Mouse (Mus musculus) spleen, embryonic (tissue): ENCODE results near the gene Card14.

ENCODE experiments used
- CTCF ChIA-PET: fragments of 350-600 bp; sonication (Branson Sonifier 250); formaldehyde crosslinking; loops from one replicate; lab custom pipeline; 2022; lab: Charles Lee

The Card14 gene

DNA sequence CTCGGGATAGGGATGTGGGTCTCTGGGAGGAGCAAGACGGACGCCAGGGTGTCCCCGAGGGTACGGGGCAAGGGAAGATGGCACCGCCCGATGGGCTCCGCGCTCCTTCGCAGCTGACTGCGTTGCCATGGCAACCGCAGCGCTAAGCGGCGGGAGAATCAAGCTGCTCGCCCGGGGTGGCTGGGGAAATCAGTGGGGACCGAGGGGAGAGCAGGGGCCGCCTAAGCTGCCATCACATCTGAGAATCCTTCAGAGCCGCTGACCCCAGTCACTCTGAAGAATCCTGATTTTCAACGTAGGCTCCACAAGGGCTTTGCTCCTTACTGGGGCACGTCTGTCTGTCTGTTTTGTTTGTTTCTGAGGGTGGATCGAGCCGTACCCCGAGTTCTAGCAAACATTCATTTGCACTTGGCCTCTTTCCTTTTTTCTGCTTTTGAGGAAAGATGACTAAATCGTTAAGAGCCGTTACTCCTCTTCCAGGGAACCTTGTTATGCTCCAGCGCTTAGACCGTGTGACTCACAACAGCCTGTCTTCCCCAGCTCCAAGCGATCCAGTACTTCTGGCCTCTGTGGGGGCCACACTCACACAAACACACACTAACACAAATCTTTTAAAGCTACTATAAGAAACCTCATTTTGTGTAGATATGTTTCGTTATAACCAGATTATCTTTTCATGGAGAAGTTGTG, 7.2 kb upstream of the Card14 start:
- CTCF ChIA-PET: interaction anchor here (0.7 to 1.9 kb wide), 2 partner anchors 32 to 33 kb away, joined by 3 to 6 read pairs; no protein-coding TSS in a partner anchor

DNA sequence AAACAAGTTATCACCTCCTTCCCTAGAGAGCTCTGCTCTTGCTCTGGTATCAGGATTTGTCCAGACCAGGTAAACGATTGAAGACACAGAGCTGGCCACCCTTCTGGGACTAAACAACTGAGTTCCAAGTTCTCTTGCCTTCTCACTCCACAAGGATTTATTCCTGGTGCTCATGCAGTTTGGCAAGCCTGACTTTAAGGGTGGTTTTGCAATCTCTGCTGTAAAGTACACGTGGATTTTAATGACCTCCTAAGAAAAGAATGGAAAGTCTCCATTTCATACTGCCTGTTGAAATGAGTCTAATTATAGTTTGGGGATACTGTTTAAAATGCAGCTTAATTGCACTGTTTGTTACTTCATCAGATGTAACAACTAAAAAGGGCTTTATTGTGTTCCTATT, 6.6 kb upstream of the Card14 start:
- CTCF ChIA-PET: interaction anchor here (0.7 to 1.9 kb wide), 2 partner anchors 32 kb away, joined by 3 to 6 read pairs; no protein-coding TSS in a partner anchor

DNA sequence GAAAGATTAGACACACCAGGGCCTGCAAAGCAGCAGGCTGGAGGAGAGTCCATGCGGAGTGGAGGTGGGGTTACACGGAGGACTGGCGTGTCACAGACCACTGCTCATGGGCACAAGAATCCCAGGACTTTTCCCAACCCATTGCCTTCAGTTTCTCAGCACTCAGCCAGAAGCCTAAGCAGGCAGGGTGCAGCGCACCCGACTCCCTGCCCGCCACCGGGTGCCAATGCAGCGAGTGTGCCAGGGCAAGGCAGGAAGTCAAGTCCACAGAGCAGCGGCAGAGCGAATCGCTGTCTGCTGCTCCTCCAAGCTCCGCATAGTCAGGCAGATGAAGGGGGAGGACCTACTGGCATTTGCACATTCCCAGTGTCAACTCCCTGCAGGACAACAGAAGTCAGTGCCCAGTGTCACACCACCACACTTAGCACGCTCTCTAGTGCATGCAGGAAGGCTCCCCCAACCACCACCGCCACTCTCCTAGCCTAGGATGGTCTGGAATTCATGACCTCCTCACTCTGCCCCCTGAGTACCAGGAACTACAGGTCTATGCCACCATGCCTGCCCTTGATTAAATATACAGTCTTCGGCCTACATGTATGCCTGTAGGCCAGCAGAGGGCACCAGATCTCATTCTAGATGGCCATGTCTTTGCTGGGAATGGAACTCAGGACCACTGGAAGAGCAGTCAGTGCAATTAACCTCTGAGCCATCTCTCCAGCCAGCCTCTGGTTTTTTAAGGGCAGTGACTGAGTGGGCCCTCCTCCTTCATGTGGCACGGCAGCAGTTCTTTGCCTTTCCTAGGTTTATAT, 2.5 kb upstream of the Card14 start:
- CTCF ChIA-PET: no interaction called here

DNA sequence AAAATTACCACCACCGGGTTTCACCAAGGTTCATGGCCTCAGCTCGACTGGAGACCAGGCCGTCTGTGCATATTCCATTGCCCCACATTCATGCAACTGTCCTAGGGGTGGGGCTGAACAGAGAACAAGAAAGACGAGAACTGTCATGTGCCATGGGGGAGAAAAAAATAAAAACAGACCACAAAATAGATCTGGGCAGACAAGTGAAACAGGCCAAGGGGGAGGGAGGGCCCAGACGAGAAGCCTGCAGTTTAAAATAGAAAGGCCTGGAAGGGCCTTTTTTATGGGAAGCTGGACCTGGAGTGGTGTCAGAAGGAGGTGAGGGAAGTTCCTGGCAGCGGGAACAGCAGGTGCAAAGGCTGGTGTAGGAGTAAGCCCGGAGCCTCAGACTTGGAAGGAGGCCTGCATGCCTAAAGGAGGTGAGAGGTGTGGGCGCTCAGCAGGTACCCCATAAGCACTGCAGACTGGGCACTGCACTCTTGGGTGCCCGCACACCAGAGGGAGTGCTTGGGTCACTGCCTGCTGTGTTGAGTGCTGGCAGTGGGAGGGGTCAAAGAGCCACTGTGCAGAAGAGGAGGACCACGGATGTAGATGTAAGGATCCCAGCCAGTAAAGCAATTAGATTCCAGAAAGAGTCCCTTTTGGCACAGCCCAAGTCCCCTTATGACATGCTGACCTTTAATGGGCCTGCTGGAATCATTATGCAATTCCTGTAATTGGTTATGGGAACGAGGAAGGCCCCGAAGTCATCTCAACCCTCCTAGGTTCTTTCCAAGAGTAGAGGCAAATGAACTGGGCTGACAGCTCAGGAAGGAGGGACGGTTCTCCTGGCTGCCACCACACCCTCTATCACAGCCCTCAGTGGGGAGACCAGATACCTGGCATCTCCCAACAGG, 558 bp upstream of the Card14 start:
- CTCF ChIA-PET: no interaction called here

DNA sequence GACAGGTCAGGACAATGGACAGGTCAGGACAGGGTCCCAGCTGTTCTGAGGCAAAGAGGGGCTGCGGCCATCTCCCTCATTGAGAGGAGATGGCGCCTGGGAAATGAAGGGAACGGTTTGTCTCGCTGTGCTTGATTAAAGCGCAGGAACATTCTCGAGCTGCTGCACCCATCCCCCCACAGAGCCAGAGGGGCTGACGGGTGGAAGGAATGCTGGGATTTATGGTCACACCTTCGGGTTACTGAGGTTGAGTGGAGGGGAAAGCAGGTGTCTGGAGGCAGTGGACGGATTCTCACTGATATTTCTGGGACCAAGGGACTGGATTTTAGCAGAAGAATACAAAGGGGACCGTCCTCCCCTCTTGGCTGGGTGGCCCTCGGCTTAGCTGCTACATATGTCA, 348 bp downstream of the Card14 start:
- CTCF ChIA-PET: no interaction called here

DNA sequence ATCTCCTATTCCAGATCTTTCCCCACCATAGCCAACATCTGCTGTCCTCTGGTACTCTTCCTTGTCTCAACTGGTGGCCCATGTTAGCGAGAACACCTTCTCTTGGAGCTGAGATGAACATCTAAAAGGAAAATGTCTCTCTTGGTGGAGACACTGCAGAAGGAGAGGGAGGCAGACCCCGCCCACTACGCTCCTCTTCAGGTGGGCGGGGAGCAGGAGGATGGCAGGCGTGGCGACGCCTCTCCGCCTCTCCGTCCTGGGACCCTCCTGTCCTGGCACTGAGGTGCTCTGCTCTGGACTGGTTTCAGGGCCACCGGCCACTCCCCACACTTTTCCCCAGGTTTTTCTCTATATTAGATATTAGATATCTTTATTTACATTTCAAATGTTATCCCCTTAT, 3.1 kb downstream of the Card14 start:
- CTCF ChIA-PET: no interaction called here

DNA sequence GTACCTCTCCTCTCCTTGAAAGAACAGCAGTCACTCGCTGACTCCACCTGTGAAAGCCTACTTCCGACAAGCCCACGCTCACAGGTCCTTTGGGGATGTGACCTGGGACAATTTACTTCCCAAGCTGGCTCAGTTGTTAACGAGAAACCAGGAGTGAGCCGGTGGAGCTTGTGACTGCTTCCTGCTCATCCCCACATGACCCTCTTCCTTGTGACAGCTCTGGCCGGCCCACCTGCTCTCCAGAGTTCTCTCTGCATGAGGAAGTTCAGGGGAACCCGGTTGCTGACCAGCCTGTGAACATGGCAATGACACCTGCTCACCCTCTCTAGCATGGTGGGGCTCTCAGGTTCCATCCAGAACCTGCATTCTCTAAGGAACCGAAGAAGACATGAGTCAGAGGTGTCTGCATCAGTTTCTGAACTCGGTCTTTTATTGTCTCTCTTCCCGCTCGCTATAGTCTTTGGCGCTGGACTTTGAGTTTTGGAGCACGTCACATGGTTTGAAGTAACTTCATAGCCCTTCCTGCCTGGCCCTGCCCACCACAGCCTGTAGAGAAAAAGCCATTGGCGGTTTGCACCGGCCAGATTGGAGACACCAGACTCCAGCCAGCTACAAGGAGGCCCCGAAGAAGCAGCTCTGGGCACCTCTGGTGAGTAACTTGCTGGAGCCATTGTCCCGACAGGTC, 6.8 kb downstream of the Card14 start:
- CTCF ChIA-PET: no interaction called here

DNA sequence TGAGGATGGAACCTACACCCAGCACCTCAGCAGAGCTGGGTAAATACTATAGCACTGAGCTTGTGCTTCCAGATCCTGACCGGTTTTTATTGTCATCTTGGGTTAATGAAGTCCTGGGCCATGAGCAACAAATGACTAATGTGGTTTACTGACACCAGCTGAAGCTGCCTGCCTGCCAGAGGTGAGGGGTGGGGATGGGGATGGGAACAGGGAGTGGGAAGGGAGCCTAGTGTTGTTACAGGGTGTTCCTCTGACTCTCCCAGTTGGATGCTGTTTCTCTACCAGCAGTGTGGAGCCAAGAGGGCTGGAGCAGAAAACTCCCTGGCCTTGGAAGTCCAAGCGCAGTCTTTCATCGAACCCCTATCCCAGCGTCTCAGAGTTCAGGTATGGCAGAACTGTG, 9.2 kb downstream of the Card14 start:
- CTCF ChIA-PET: no interaction called here

DNA sequence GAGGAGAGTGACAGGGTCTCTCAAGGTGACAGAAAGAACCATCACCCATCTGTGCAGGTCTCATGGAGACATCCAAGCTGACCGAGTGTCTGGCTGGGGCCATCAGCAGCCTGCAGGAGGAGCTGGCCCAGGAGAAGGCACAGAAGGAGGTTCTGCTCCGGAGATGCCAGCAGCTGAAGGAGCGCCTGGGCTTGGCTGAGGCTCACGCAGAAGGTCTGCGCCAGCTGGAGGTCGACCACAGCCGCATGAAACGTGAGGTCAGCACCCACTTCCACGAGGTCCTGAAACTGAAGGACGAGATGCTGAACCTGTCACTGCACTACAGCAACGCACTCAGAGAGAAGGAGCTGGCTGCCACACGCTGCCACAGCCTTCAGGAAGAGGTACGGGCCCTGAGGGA, 15.0 kb downstream of the Card14 start:
- CTCF ChIA-PET: no interaction called here

DNA sequence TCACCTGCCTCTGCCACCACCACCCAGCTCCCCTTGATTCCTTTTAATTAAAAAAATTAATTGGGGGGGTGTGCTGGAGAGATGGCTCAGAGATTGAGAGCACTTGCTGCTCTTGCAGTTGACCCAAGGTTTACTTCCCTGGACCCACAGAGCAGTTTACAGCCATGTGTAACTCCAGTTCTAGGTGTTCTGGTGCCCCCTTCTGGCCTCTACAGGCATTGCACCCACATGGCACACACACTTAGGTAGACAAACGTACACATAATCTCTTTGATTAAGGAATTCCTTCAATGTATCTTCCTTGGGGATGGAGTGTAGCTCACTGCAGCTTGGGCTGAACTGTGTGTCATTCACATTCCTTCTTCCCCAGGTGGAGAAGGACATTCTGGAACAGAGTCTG, 17.5 kb downstream of the Card14 start:
- CTCF ChIA-PET: no interaction called here

DNA sequence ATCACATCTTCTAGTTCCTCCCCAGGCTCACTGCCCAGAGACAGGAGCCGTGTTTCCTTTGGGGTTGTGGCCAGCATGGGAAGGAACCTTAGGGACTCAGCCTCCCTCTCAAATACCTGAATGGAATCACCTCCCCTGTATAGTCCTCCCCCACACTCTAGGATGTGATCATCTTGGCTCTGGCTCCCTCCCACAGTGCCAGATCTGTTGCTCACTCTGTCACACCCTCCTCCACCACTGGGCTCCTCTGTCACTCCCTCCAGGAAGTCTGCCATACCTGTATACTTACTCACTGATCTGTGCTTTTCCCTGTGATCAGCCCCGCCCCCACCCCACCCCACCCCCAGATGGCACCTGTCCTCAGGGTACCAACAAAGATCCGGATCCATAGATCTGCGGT, 23.0 kb downstream of the Card14 start:
- CTCF ChIA-PET: no interaction called here

DNA sequence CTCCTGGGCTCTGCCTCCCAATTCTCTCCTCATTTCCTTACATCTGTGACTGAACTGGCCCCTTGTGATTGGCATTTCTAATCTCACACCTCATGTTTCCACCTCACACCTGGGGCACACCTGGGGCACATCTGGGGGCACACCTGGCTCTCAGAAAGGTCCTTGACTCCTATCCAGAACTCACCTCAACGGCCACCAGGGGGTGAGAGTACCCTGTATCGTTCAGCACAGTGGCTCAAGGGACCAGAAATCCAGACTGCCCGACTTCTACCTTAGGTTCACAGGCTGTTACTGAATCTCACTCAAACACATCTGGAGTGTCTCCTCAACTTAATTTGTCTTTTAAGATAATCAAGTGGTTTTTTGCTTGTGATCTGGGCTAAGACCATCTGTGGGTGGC, 24.4 kb downstream of the Card14 start:
- CTCF ChIA-PET: no interaction called here

DNA sequence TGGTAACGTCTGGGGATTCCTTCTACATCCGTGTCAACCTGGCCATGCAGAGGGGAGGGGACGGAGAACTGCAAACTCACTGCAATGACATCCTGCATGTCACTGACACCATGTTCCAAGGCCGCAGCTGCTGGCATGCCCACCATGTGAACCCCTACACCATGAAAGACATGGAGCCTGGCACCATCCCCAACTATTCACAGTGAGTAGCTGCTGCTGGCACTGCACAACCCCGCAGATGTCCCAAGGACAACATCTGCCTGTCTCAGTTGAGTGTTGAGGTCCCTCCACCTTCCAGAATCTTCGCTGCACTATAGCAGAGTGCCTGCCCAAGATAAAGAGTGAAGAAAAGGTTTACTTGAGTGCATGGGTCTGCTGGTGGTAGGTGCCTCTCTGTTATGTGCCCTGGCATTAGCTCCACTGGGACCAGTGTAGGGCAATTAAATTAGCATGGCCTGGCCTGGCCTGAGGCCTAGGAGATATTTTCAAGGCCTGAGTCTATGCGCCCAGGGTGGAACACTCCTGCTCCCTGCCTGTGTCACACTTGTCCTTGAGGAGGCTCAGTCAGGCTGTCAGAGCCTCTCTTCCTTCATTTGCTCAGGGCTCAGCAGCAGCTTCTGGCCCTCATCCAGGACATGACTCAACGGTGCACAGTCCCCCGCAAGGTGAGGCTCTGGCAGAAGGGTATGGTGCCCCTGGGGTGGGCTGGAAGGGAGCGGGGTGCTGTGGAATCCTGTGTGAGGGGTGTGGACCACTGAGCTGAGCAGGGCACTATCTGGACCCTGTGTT, 30.9 kb downstream of the Card14 start:
- CTCF ChIA-PET: no interaction called here

DNA sequence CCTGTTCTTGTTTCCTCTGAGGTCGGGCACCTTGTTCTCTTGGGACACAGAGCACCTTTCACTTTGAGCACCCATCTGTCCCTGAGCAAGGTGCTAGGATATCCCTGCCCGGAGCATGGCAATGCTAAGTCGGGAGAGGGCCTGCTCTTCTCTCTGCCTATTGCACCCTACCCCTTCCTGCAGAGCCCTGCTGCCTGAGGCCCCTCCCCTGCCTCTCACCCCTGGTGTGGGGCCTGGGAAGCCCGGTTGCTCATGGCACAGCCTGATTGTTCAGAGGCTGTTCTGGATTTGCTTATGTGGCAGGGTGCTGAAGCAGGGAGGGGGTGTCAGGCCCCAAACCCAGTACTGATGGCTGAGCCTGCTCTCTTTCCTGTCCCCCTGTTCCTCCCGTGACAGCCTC, 31.6 kb downstream of the Card14 start:
- CTCF ChIA-PET: no interaction called here

DNA sequence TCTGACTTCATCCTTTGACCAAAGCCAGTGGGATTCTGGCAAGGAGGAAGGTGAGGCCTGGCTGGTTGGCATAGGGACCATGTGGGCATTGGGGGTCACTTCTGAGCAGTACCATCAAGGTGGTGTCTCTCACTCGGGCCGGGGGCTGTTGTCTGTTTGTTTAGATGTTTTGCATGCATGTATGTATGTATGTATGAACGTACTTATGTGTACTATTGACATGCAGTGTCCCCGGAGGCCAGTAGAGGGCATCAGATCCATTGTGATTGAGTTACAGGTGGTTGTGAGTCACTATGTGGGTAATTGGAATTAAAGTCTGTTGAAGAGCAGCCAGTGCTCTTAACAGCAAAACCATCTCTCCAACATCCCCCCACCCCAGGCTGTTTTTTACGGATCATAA, 32.1 kb downstream of the Card14 start:
- CTCF ChIA-PET: interaction anchor here (0.7 to 0.8 kb wide), 2 partner anchors 21 to 65 kb away, joined by 3 read pairs; no protein-coding TSS in a partner anchor

DNA sequence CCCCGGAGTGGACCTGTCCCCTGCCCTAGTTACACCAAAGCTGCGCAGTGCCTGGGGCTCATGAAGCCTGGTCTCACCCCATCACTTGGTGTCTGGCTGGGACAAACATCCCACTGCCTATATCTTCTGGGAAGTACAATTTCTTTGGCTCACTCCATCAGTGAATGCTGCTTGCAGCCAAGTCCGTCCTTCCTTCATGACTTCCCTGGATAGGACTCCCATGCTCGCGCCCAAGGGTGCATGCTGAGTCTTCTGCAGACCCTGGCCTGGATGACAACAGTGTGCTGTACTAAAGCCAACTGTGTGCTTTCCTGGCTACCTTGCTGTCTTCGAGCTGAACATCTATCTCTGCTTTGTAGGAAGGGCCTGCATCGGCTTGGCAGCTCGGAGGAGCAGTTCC, 36.6 kb downstream of the Card14 start:
- CTCF ChIA-PET: no interaction called here

DNA sequence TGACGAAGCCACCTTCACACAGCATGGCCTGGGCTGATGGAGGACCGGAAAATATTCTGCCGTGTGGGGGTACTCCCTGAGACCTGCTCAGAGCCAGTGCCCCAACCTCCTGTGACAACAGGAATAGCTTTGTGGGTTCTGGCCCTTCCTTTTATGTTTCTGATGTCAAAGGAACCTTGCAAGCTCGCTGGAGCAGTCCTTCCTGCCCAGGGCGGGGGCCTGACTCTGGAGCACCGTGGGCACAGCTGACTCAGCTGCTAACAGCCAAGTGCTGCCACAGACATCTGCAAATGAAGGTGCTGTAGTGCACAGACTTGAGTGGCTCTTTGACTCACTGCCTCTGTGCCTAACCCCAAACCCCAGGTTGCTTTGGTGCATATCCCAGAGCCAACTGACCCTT, 37.3 kb downstream of the Card14 start:
- CTCF ChIA-PET: no interaction called here

DNA sequence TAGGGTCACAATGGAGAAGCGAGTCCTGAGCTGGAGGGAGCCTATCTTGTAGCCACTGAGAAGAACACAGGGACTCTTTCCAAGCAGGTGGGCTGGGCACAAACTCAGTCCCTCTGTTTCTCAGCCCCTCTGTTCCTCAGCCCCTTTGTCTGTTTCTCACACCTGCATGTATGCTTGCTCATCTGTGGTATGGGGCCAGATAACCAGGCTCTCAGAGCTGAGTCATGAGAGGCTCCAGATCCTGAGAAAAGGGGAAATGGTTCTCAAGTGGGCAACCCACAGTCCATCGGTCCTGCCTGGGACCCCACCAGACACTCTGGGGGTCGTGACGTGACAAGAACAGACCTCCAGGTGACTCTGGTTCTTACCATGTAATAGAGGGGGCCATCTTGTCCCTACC, 39.6 kb downstream of the Card14 start:
- CTCF ChIA-PET: no interaction called here

DNA sequence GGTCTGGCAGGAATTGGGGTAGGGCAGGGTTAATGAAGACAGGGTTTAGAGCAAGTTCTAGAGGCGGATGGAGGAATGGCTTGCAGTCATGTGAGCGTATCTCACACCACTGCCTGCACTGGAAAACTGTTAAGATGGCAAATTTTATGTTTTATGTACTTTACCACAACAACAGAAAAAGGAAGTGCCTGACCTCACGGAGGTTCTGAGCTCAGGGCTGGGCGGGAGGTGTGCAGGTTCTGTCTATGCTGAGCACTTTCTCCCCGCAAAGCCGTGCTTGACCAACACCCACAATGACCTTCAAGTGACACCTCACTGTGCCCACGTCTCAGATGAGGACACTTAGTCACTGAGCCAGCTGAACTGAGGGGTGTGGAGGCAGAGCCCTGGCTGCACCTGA, 44.5 kb downstream of the Card14 start:
- CTCF ChIA-PET: interaction anchor here (0.6 to 0.7 kb wide), 3 partner anchors 41 to 876 kb away, joined by 3 to 6 read pairs (median 4); no protein-coding TSS in a partner anchor

DNA sequence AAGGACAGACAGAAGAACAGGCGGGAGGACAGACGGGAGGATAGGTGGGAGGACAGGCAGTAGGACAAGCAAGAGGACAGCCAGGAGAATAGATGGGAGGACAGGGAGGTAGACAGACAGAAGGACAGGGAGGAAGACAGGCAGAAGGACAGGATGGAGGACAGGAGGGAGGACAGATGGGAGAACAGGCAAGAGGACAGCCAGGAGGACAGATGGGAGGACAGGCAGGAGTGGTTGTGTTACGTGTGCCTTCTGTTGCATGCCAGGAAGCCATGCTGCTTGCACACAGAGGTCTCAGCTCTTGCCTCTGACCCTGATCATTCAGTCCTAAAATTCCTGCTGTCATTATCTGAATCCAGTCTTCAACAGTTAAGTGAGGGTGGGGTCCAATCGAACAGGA, 46.4 kb downstream of the Card14 start:
- CTCF ChIA-PET: no interaction called here
